Mouse (Mus musculus): ENCODE measurements at regions not wholly inside any gene's neighbourhood (a gene's known extent, or its start where the extent isn't known, plus 50 kb on each side); places are given as distances from the start of the nearest gene placed in this dataset.

DNA sequence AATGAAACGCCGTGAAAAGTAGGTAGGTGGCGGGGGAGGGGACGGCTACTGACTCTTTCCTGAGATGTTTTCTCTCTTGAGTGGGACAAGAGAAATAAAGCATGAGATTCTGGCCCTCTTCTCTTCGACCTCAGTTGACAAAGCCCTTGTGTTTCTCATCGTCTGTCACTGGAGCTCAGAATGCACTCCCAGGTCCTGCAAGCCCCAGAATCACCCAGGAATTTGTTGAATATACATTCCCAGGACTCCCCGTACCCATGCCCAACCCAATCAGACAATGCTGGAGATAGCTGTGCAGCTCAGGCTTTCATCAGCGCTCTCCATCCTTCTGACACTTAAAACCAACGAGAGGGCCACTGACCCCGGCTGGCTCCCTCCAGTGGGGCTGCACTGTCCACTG, 422.9 kb downstream of the Wdr11 start:
- DNase-seq (ENCODE audit: extremely low spot score in 1 of 2, low spot score in 1 of 2): no peak

DNA sequence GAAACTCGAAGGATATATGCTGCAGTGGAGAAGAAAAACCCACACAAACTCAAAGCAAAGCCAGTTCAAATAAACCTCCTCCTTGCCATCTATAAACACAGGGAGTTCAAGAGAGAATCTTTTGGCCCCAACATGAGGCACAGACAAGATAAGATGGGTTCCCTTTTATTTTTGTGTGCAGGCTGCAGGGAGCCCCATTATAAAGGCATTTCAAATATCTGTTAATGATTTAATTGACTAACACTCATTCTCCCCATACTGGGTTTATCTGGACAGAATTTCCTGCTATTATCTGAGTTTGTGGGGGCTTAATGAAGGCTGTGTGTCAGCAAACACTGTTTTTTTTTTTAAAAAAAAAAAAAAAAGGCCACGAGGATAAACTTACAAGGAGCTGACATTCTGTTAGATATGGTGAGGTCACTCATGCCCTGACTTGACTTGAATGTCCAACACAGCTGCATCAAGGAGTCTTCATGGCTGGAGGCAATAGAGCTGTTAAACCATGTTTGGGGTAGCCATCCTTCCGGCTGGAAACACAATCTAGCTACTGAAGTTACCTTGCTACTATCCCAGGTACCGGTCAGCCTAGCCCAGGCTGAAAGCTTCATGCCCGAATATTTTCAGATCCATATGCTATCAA, 423.8 kb downstream of the Wdr11 start:
- no peak for DNase-seq (ENCODE audit: extremely low spot score in 1 of 2, low spot score in 1 of 2)

DNA sequence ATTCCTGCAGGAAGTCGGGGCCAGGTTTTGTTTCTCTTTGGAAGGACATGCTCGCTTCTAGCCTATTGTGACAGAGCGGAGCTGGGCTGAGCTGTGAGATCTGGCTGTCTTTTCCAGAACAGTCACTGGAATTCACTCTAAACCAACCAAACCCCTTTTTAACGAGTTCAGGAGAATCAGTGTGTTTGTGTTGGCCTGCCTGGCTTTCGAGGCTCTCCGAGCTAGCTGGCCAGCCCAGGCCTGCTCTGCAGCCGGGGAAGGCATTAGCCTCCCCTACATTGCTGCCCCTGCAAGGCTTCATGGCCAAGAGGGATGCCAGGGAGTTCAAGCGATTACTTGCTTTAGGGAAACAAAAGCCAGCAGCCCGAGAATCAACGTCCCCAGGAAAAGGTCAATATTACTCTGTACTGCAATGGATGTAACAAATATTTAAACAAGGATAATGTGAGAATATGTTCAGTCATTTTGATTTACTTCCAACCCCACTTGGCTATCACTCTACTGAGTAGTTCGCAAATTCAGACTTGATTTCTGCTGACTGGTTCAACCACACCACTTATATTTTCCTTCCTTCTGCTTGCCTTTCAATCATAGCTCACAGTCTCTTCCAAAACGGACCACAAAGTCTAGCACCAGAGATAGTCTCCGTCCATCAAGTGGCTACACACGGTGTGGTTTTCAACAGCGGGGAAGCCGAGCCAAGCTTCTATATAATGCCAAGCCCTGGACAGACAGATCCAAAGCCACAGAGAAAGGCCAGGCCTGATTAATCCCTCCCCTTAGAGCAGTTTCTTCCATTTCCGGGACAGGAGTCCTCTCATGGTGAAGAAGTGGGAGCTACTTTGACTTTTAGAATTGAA, 424.6 kb downstream of the Wdr11 start:
- no peak for DNase-seq (ENCODE audit: extremely low spot score in 1 of 2, low spot score in 1 of 2)

DNA sequence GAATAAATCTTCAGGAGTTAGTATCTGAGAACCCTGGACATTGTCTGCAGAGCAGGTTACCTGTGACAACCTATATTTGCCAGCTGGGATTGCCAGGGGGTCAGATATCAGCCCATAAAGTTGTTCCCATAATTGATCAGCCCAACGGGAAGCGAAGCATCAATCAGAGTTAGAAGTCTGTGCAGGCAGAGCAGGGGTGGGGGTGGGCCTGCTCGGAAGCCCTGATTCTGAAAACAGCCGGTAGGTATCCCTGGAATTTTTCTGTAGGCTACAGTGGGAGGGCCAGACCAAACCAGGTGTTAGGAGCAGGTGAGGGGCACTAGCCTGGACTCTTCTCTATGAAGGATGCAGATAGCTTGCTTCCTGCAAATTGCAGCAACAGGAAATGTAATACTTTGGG, 427.2 kb downstream of the Wdr11 start:
- no peak for DNase-seq (ENCODE audit: extremely low spot score in 1 of 2, low spot score in 1 of 2)

DNA sequence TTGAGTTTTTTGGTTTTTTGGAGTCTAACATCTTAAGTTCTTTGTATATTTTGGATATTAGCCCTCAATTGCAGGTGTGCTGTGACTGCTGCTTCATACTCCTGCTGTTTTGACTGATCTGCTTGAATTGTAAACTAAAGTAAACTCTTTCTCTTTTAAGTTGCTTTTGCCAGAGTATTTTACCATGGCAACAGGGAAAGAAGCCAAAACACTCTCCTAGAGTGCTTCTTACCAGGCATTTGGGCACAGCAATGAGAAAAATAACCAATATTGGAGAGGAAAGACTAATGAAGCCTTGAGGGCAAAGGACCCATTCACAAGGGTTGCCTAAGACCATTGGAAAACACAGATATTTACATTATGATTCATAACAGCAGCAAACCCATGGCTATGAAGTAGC, 437.3 kb downstream of the Wdr11 start:
- no peak for DNase-seq (ENCODE audit: extremely low spot score in 1 of 2, low spot score in 1 of 2)

DNA sequence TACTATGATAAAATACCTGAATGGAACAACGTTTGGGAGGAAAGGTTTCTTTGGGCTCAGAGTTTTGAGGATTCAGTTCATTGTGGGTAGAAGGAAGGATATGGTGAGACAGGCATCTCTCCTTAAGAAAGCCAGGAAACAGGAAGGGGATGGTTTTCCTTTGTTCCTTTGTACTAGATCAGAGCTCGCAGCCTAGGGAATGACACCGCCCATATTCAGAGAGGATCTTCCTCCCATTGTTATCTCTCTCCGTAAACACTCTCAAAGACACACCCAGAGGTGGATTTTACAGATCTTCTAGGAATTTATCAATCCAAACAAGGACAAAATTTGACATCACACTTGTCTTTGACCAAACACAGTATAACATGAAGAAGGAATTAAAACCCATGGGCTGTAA, 439.0 kb downstream of the Wdr11 start:
- no peak for DNase-seq (ENCODE audit: extremely low spot score in 1 of 2, low spot score in 1 of 2)

DNA sequence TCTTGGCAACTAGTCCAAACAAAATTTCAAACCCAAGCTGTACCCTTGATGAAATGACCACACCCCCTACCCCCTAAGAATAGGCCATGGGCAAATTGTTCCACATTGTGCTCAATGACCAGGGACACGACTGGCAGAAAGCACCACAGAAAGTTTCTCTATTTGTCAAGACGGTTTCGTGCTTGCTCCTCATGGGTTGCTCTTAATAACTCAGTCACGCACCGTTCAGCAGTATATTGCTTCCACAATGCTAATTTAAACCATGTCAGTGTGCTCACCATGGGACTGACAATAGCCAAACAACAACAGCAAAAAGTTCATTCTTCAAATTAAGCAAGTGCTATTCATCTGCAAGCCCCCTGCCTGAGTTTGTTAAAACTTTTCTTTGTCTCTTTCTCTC, 444.6 kb downstream of the Wdr11 start:
- DNase-seq (ENCODE audit: extremely low spot score in 1 of 2, low spot score in 1 of 2): no peak

DNA sequence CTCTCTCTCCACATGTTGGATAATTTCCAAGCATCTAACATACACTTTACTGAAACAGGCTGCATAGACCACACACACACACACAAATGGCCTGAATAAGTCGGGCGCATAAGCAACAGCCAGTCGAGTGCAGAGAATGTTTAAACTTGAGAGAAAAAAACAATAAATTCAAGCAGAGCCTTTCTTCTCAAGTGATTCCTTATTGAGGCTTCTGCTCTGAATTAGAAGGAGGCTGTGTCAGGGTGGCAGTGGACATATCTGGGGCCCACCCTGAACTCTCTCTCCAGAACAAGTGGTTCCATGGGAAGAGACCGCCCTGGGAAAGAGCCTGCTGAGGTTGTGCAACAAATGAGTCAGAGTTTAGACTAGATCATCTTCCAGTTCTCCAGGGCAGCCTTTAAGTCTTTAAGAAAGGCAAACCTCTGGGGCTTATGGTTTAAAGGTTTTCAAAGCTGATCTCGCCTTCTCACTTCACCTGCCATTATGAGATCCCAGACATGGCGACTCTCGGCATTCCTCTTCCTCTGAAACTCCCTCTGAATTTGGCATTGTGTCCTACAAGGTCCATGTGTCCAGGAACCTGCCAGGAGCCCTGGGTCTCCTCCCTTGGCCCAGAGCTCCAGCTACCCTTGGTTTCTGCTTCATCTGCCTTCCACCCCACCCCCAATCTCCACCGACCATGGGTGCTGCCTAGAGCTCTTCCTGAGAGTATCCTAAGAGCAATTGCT, 445.3 kb downstream of the Wdr11 start:
- DNase-seq (ENCODE audit: extremely low spot score in 1 of 2, low spot score in 1 of 2): no peak

DNA sequence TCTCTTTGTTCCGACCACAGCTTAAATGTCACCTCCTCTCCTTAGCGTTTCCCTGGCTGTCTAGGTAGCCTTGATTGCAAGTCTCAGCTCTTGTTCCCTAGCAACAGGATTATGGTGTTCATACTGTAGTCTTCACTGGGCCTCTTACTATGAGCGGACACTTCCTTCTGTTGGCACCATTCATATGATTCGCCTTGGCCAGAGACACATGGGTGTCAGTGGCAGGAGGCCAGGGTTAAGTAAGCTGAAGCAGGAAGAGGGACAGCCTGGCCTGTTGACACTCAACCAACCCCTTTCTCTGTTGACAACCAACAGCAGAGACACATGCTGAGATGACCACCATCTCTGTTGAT, 445.9 kb downstream of the Wdr11 start:
- DNase-seq (ENCODE audit: extremely low spot score in 1 of 2, low spot score in 1 of 2): no peak

DNA sequence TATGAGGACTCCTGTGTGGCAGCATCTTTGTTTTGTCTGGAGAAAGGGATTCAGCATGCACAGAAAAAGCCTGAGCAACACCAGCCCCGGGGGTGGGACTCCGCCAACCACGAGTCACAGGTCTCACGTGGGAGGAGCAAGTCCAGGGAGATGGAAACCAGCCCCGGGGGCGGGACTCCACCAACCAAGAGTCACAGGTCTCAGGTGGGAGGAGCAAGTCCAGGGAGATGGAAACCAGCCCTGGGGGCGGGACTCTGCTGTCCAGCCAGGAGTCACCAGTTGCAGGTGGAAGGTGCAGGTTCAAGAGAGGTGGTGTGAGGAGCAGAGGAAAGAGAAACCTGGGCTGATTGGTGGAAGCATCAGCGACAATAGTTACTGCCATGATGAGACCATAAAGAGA, 448.9 kb downstream of the Wdr11 start:
- DNase-seq (ENCODE audit: extremely low spot score in 1 of 2, low spot score in 1 of 2): no peak

DNA sequence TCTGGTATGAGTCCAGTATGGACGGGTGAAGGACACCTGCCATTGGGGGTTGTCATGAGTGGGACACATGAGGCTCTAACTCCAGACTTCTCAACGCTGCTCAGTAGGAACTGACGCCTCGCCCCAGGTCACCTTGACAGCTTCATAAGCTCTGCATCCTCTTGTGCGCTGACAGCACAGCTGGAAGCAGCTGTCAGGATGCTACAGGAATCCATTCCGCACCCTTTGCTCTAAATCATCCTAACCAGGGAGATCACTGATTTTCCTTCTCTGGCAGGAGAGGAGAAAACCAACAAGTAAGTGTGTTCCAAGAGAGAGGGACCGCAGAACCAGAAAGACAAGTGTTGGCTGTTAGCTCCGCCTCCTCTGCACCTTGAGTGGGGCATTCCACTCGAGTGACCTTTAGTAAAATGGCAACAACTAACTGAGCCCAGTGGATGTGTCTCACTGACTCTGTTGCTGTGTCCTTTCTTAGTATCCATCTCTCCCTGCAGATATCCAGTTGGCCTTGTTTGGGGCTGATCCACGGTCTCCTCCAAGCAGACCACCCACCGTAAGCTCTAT, 449.8 kb downstream of the Wdr11 start:
- no peak for DNase-seq (ENCODE audit: extremely low spot score in 1 of 2, low spot score in 1 of 2)

DNA sequence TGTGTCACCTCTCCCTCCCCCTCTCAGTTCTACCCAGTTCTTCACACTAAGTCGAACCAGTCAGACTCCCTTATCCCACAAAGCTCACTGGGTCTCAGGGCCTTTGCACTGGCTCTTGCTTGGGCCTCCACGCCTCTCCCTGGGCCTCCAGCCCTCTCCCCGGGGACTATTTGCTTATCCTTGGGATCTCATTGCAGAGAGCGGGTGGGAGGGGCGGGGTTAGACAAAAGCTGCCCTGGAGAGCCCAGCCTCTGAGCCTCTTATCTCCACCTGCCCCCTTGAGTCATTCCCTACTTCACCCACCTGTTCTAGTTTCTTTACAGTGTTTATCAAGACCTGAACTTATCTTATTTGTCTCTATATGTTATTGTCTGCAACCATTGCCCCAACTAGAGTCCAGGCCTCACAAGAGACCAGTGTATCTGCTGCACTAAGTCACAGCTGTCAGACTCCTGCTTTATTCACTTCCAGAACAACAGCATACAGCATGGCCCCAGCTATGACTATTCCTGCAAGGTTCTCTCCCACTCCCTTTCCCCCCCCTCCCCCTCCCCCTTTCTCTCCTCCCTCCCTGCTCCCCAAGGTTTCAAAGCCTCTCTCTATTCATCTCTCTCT, 450.7 kb downstream of the Wdr11 start:
- DNase-seq (ENCODE audit: extremely low spot score in 1 of 2, low spot score in 1 of 2): no peak

DNA sequence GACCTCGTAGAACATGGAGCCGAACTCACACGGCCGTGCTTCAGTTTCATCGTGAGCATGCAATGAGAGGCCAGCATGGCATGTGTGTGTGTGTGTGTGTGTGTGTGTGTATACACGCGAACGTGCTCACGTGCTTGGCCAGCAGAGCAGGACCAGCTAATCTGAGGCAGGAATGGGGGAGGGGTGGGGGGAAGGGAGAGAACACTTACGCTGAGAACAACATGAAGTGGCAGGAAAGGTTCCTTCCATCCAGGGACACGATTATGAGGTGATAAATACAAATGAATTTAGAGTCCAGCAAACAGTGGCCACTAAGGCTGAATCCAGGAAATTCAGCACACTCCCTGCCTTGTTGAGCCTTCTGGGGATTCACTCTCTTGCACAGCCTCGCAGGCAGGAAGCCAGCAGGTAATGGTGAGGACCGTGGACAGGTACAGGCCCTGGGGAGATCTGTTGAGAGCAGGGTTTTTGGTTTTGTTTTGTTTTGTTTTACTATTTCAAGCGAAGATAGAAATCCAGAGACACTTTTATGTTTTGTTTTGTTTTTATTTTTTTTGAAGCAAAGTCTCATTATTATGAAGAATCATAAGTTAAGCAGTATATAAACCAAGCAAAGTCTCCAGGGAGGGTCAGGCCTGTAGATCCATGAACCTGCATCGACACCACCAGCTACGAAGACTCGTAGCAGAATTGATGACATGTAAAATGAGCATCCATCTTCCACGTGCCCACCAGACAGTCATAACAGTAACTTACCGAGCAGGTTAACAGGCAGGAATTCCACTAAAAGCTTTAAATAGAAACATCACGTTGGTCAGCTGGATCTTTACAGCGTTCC, 452.0 kb downstream of the Wdr11 start:
- no peak for DNase-seq (ENCODE audit: extremely low spot score in 1 of 2, low spot score in 1 of 2)

DNA sequence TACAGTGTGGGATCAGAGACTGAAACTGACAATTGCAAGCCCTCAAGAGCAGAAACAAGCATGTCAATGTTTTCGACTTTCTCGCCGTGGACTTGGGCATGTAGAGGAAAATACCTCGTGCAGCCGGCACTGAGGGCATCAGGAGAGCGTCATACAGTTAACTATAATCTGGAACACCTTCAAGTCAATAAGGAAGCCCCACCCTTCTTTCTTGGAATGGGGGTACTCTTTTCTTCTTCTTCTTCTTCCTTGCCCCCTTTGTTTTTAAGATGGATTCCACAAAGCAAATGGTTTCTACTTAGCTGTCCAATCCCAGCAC, 452.5 kb downstream of the Wdr11 start:
- DNase-seq (ENCODE audit: extremely low spot score in 1 of 2, low spot score in 1 of 2): no peak

DNA sequence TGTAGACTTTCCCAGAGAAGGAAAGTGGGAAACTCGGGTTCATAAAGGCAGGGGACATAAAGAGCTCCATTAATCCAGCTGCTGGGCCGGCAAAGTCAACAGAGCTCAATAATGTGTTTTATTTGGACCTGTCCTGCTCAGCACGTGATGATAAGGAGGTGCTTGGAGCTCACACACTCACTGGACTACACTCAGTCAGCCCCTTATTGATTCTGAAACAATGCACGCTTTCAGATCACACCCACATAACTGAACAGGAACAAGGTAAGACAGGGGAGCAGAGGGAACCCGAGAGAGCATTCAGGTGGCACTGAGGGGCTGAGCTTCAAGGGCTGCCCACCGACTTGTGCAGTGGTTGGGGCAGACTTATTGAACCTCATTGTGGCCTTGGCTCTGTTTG, 452.9 kb downstream of the Wdr11 start:
- no peak for DNase-seq (ENCODE audit: extremely low spot score in 1 of 2, low spot score in 1 of 2)

DNA sequence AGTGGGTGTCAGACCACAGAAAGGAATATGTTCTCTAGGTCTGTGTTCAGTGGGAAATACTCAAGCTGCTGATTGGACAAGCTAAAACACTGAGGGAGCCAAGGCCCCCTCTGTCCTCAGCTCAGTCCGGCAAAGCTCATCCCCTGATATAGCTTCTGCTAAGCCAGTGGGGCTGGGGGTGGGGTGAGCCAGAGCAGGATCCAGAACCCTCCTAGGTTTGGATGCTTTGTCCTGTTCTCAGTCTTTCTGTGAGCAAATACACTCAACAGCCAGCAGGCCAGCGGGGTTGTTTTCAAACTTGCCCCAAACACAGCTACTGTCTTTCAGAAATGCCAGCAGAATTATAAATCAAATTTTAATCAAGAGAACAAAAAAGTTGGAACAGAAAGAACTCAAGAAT, 454.4 kb downstream of the Wdr11 start:
- DNase-seq (ENCODE audit: extremely low spot score in 1 of 2, low spot score in 1 of 2): no peak

DNA sequence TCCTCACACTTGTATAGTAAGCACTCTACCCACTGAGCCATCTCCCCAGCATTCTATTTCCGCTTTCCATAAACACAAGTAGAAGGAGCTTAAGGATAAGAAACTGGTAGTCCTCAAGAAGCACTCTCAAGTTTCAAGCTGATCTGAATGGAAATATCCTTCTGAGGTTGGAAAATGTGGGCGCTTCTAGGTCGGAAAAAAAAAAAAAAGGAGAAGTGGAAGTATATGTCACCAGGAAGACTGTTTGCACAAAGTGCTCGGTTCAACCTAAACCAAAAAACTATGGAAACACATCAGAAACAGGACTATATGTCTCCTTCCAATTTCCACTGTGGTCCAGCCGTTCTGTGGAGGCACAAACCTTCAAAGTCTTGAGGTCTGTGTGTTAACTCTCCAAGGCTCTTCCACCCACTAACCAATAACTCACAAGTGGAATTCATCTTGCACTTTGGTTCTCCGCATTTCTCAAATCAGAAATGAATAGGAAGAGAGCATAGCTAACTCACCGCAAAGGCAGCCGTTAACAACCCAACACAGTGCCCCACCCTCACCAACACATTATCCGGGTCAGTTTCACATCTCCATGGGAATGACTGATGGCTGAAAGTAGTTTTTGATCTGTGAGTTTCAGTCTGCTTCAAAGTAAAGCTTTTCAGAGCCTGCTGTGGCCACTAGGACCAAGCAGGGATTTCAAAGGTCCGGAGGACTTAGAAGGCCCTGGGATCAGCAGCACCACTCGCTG, 455.8 kb downstream of the Wdr11 start:
- DNase-seq (ENCODE audit: extremely low spot score in 1 of 2, low spot score in 1 of 2): no peak

DNA sequence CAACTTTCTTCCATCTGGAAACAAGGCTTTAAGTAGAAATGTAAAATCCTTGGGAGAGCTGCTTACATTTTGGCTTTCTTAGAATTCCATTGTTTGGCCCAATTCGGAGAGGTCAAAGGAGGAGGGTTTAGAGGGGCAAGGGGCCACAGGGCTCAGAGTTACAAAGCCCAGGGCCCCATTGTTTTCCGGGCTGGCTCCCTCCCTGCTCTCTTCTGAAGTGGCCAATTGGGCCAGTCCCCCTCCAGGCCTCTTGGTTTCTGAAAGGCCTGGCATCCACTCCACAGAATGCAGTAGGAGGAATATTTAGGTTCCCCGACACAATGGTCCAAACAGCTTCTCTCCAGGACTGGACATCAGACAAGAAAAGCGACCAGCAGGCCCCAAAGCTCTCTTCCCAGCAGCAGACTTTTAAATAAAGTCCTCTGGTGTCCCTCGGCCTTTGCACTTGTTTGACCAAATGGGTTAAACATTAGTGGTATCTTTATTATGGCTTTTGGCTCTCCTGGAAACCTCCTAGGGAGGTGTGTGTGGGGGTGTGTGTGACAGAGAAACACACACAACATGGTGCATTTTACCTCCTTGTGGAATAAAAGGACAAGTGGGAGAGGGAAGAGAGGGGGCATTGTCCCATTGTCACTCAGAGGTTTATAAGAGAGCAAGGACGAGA, 456.6 kb downstream of the Wdr11 start:
- DNase-seq (ENCODE audit: extremely low spot score in 1 of 2, low spot score in 1 of 2): no peak

DNA sequence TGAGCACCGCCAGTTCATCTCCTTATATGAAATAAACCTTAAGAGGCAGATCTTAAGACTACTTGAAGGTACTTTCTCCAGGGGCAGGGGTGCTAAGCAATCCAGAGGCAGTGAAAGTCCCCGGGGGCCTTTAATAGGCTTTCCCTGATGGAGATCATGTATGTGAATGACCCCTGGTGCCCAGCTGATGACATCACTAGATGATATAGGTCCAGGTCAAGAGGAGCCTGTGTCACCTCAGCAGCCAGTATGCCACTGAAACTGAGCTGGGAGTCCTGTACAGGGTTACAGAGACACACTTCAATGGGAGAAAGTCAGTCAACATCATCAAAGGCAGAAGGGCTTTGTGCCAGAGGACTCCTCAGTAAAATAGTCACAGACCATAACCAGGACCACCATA, 457.8 kb downstream of the Wdr11 start:
- DNase-seq (ENCODE audit: extremely low spot score in 1 of 2, low spot score in 1 of 2): no peak
